Mouse (Mus musculus): ENCODE results near the gene Dmrta1.

DNA sequence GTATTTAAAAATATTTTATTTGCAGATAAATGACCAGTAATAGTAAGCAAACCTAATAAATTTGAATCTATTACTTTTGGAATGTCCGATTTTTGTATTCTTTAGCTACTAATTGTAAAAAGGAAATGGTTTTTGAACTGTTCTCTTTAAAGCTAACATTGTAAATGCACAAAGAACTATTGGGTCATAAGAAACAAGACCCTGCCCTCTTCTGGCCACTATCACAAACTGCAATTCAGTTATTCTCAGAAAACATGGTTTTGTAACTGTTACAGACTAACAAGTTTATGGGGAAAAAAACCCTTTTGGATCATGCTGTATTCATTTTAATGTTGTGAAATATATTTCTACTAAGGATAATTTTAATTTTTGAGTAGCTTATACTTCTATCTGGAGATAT is 13.5 kb downstream of the Dmrta1 start:
- TF ChIP-seq GATA1 (IDR thresholded peaks at IDR 0.05; ENCODE audit: borderline replicate concordance, low read length) (no peak), FLI1 (IDR thresholded peaks at IDR 0.05; ENCODE audit: low read length) (no peak)

Data from megakaryocyte, embryonic 14.5 days (primary cell).